Mouse (Mus musculus): Measurements from ENCODE around the gene Tmed6.

- TF ChIP-seq CTCF (IDR thresholded peaks at IDR 0.05; ENCODE audit: control insufficient read depth, insufficient read depth, insufficient read length) = no peak
- no peak for TF ChIP-seq MAX (IDR thresholded peaks at IDR 0.05)
- TF ChIP-seq CEBPB (IDR thresholded peaks at IDR 0.05; ENCODE audit: low read depth) = no peak
Observed at GRCm38 (mm10) chr8:107065511-107066496, at the start of gene Tmed6.
